Mouse (Mus musculus) hindbrain, embryonic 16.5 days (tissue): ENCODE measurements around the gene Gdf5. TPM values are rescaled to one million over a fixed set of nuclear protein-coding genes. Genes with fewer than 3 reads are reported as not detected.
"Not testable (repeated sequence)": the region's sequence is repeated elsewhere in the genome, so short reads cannot be mapped to it uniquely, and the experiment has no call there.

Experiments
- ATAC-seq: fragments of 200-750 bp; cut with Nextera tagmentation; 2 replicates; pipeline ENCODE4 v1.8.0; 2017; ENCODE audit warnings: moderate TSS enrichment, moderate library complexity
- H3K27ac ChIP-seq: fragments of 300-500 bp; sonication (generic); 2 replicates; pipeline ENCODE4 v1.5.1; 2014; ENCODE audit warnings: low read depth, mild to moderate bottlenecking, control low read depth, low read length, moderate library complexity
- H3K27me3 ChIP-seq: fragments of 300-500 bp; sonication (generic); replicated peaks from 2 replicates; pipeline ENCODE4 v1.6.1; 2014; ENCODE audit warnings: low read length; ENCODE audit not compliant: control insufficient read depth, insufficient read depth
- H3K36me3 ChIP-seq: fragments of 300-500 bp; sonication (generic); 2 replicates; pipeline ENCODE4 v1.6.1; 2014; ENCODE audit warnings: mild to moderate bottlenecking, low read length, moderate library complexity, mixed read lengths; ENCODE audit not compliant: control insufficient read depth, insufficient read depth
- H3K4me1 ChIP-seq: fragments of 300-500 bp; sonication (generic); 2 replicates; pipeline ENCODE4 v1.6.1; 2014; ENCODE audit warnings: low read depth, low read length; ENCODE audit not compliant: control insufficient read depth, insufficient read depth
- H3K4me2 ChIP-seq: fragments of 300-500 bp; sonication (generic); 2 replicates; pipeline ENCODE4 v1.6.1; 2014; ENCODE audit warnings: mild to moderate bottlenecking, low read length, control low read depth, moderate library complexity
- H3K4me3 ChIP-seq: fragments of 300-500 bp; sonication (generic); 2 replicates; pipeline ENCODE4 v1.5.1; 2014; ENCODE audit warnings: mild to moderate bottlenecking, low read length, control low read depth, moderate library complexity
- H3K9ac ChIP-seq: fragments of 300-500 bp; sonication (generic); 2 replicates; pipeline ENCODE4 v1.6.1; 2014; ENCODE audit warnings: low read depth, mild to moderate bottlenecking, control low read depth, low read length, moderate library complexity
- H3K9me3 ChIP-seq: fragments of 300-500 bp; sonication (generic); 2 replicates; pipeline ENCODE4 v1.6.1; 2014; ENCODE audit warnings: mild to moderate bottlenecking, low read length, moderate library complexity; ENCODE audit not compliant: control insufficient read depth
- WGBS: fragments of 180-500 bp; shearing (Covaris S2); extraction: QIAGEN DNeasy Blood & Tissue Kit; methylation state at CpG from one replicate; pipeline ENCODE4 v1.1.7; 2014; 5-methylcytosine and 5-hydroxymethylcytosine counted together
- polyA plus RNA-seq: library from polyadenylated mRNA; unstranded; fragments of >200 nt; fragmentation: Nextera tagmentation; extraction: Ambion mirVana; gene quantifications from 2 replicates; pipeline ENCODE4 v1.2.1, GENCODE M21; 2015

Gdf5 gene
- polyA plus RNA-seq, 1 experiment from 2014 or later, result 2.3 TPM

GRCm38 (mm10) chr2:155925213-155925612, 20.0 kb downstream of the Gdf5 start:
- not testable (repeated sequence) for H3K4me3 ChIP-seq, H3K4me1 ChIP-seq, H3K9ac ChIP-seq, H3K27ac ChIP-seq, H3K9me3 ChIP-seq, ATAC-seq, H3K36me3 ChIP-seq, H3K4me2 ChIP-seq, H3K27me3 ChIP-seq
- 99% methylated on average over 6 of the region's 6 CpGs for WGBS

- no peaks in the 10 kb centered on the region; the same call in none of the 2 replicates for H3K4me1 ChIP-seq
- WGBS, result 97% methylated on average over 7 of the region's 7 CpGs
- no peak overlapping the region for H3K27ac ChIP-seq
- H3K36me3 ChIP-seq, result 0 out of 2 replicates have a peak, but pooled peaks cover 8% of the 10 kb centered on the region
- no peaks in the 10 kb centered on the region for H3K27me3 ChIP-seq
- H3K4me3 ChIP-seq, result no peak overlapping the region
- no peak overlapping the region for H3K4me2 ChIP-seq
- no peak for ATAC-seq
- H3K9me3 ChIP-seq, result no peaks in the 10 kb centered on the region; the same call in 1 of the 2 replicates
- H3K9ac ChIP-seq, result no peak overlapping the region
These were observed 22.0 kb downstream of the Gdf5 start for GRCm38 (mm10) chr2:155923143-155923542.

DNA sequence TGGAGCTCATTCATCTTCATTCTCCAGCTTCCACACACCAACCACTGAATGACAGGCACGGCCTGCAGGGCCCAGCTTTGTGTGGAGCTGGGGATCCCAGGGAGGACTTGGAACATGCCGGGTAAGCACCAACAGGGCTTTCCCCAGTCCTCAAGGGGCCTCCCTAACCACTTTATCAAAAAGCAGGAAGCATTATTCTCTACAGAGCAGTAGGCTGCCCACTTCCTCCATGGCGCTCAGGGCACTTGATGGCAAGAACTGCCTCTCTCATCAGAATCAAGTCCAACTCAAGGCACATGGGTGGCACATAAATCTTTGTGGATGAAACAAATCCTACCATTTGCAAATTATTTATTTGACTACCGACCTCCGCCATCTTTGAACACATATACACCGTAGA, 30.5 kb downstream of the Gdf5 start:
- ATAC-seq, result no peak
- no peak overlapping the region for H3K27ac ChIP-seq
- H3K4me3 ChIP-seq, result no peak overlapping the region
- H3K4me2 ChIP-seq, result no peak overlapping the region
- H3K9me3 ChIP-seq, result no peaks in the 10 kb centered on the region
- WGBS, result 90% methylated on average over 6 of the region's 6 CpGs
- H3K4me1 ChIP-seq, result no peaks in the 10 kb centered on the region
- H3K36me3 ChIP-seq, result peaks cover 10% of the 10 kb centered on the region
- no peaks in the 10 kb centered on the region for H3K27me3 ChIP-seq
- H3K9ac ChIP-seq, result no peak overlapping the region

- Histone ChIP-seq H3K36me3 (peaks cover 7% of the 10 kb centered on the region), H3K9ac (no peak overlapping the region), H3K27ac (no peak overlapping the region), H3K4me1 (no peaks in the 10 kb centered on the region), H3K4me3 (no peak overlapping the region), H3K27me3 (no peaks in the 10 kb centered on the region), H3K4me2 (no peak overlapping the region), H3K9me3 (no peaks in the 10 kb centered on the region)
- 96% methylated on average over 6 of the region's 6 CpGs for WGBS
- ATAC-seq, result no peak
These were observed 41.5 kb downstream of the Gdf5 start for GRCm38 (mm10) chr2:155903632-155904008.

DNA sequence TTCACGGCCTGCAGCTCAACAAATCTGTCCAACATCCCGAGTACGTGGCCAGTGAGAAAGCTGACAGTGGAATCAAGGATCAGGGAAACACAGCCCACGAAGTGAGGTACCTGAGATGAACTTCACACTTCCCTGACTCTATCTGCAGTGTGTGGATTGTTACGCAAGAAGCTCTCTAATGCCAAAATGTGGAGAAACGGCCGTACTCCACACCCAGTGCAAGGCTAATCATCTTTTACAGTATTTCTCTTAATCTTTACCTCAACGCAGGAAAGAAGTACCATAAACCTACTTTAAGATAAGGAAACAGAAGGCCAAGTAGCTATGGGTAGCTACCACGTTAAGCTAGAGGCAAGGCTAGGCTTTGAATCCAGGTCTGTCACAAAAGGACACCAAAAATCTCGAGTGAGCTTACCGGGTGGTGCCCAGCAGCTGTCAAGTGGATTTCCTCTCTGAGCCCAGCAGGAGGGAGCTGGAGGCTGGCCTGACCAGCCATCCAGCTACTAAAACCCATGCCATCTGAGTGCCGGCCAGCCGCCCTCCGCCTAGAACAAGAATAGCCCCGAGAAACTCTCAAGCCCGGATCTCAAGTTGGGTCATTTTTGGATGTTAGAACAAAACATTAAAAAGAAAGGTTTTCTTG, 42.1 kb downstream of the Gdf5 start:
- no peak overlapping the region for H3K4me3 ChIP-seq
- 85% methylated on average over 16 of the region's 16 CpGs for WGBS
- H3K4me1 ChIP-seq, result no peaks in the 10 kb centered on the region
- peaks cover 7% of the 10 kb centered on the region; the same call in 1 of the 2 replicates for H3K36me3 ChIP-seq
- no peak overlapping the region for H3K27ac ChIP-seq
- no peak for ATAC-seq
- H3K9me3 ChIP-seq, result no peaks in the 10 kb centered on the region
- no peak overlapping the region for H3K4me2 ChIP-seq
- no peak overlapping the region for H3K9ac ChIP-seq
- H3K27me3 ChIP-seq, result no peaks in the 10 kb centered on the region

DNA sequence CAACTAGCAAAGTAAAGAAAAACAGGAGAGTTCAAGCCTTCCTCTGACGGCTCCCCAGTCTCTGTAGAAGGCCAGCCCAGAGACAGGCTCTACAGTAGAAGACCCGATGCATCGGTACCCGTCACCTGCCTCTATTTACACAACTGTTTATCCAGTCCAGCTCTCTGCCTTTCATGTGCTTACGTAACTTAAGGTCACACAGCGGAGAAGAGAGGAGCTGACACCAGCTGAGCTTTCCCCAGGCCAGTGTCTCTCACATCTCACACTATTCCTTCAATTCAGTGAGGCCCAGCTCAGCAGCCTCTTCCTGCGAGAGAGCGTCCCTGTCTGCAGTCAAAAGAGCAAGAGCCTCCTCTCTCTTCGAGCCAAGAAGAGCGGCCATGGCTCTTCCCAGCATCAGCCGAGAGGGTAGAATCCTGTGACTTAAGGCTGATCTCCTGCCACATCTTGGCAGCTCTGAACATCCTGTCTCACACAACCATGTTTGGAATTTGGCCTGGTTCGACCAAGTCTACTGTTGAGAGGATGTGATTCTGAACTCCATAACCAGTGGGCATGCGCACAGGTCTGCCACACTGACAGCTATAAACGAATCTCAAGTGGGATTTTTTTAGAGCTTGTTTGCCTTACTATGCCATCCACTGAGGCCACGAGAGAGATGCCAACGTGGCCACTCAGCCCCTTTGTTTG, 50.0 kb downstream of the Gdf5 start:
- Histone ChIP-seq H3K4me3 (no peak overlapping the region), H3K4me2 (no peak overlapping the region), H3K36me3 (peaks cover 7% of the 10 kb centered on the region; the same call in 1 of the 2 replicates), H3K9ac (no peak overlapping the region), H3K27ac (no peak overlapping the region), H3K9me3 (no peaks in the 10 kb centered on the region), H3K4me1 (no peaks in the 10 kb centered on the region), H3K27me3 (no peaks in the 10 kb centered on the region)
- WGBS, result 89% methylated on average over 16 of the region's 16 CpGs
- no peak for ATAC-seq

DNA sequence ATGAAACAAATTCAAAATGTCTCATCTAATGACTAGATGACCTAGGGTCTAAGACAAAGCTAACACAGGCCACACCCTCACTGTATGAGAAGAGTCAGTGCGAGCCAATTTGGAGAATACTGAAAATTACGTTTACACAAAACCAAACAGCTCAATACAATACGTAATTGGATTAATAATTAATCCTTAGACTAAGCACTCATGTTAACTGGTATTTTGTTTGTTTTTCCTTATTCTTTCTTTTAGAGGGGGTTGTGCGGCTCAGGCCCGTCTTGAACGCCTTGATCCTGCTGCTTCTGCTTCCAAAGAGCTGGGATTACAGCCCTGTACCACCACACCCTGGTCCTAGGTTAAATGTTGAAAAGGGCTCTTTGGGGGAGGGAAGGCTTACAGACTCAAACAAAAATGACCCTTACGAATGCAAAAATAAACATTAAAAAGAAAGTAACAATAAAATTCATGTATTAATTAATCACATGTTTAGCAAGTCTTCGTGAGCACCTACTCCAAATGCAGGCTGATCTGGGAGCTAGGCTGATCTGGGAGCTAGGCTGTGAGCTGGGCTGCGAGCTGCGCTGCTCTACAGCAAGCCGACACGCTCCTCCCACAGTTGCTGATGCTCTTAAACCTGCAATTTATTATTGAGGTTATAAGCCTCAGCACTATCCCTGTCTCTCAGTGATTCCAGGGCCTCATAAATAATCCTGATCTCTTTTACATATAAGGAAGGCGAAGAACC, 50.7 kb downstream of the Gdf5 start:
- Histone ChIP-seq H3K4me1 (no peaks in the 10 kb centered on the region), H3K9me3 (no peaks in the 10 kb centered on the region), H3K27ac (no peak overlapping the region), H3K4me2 (no peak overlapping the region), H3K9ac (no peak overlapping the region), H3K4me3 (no peak overlapping the region), H3K36me3 (peaks cover 7% of the 10 kb centered on the region; the same call in 1 of the 2 replicates), H3K27me3 (no peaks in the 10 kb centered on the region)
- no peak for ATAC-seq
- 87% methylated on average over 13 of the region's 13 CpGs for WGBS
